Mouse (Mus musculus): ENCODE data around the gene Stra6. TPM values are rescaled to one million over a fixed set of nuclear protein-coding genes. Genes with fewer than 3 reads are reported as not detected.
A peak's percentile ranks its signal among the peaks of the same experiment; 100 is the strongest.

Stra6 gene
- total RNA-seq (2021): 10 to 100 TPM; 11.4 to 13.3 TPM

GRCm38 (mm10) chr9:58063531-58063930 lies at the start of gene Stra6:
TSS of gene Stra6 (plus strand) at chr9:58063788.
- DNase-seq: peak in 1 of 2 experiments; percentile 54

- no peak for DNase-seq
Measured at GRCm38 (mm10) chr9:58014393-58015160, 49.0 kb upstream of the Stra6 start.

GRCm38 (mm10) chr9:58015856-58016255 lies 47.7 kb upstream of the Stra6 start:
- no peak for DNase-seq

GRCm38 (mm10) chr9:58016962-58017361 lies 46.6 kb upstream of the Stra6 start:
- no peak for DNase-seq

- DNase-seq: no peak
Measured at GRCm38 (mm10) chr9:58018385-58018784, 45.2 kb upstream of the Stra6 start.

GRCm38 (mm10) chr9:58025995-58026394 lies 37.6 kb upstream of the Stra6 start:
- no peak for DNase-seq

GRCm38 (mm10) chr9:58027426-58028180 lies 36.0 kb upstream of the Stra6 start:
- no peak for DNase-seq

GRCm38 (mm10) chr9:58028841-58029240 lies 34.7 kb upstream of the Stra6 start:
- DNase-seq: no peak

GRCm38 (mm10) chr9:58029635-58030034 lies 34.0 kb upstream of the Stra6 start:
- DNase-seq: no peak

- no peak for DNase-seq
Measured at GRCm38 (mm10) chr9:58031895-58032294, 31.7 kb upstream of the Stra6 start.

- DNase-seq: peak; percentile 59 to 60
Measured at GRCm38 (mm10) chr9:58035519-58035918, 28.1 kb upstream of the Stra6 start.

- peak in 1 of 2 experiments; percentile 15 for DNase-seq
Measured at GRCm38 (mm10) chr9:58035951-58036698, 27.5 kb upstream of the Stra6 start.

GRCm38 (mm10) chr9:58036961-58037360 lies 26.6 kb upstream of the Stra6 start:
- DNase-seq: no peak

- DNase-seq: peak; percentile 70 to 73
Measured at GRCm38 (mm10) chr9:58038500-58039168, 25.0 kb upstream of the Stra6 start.

GRCm38 (mm10) chr9:58040977-58041376 lies 22.6 kb upstream of the Stra6 start:
- no peak for DNase-seq

- no peak for DNase-seq
Measured at GRCm38 (mm10) chr9:58042391-58042790, 21.2 kb upstream of the Stra6 start.

GRCm38 (mm10) chr9:58043496-58044017 lies 20.0 kb upstream of the Stra6 start:
- DNase-seq: no peak

- DNase-seq: no peak
Measured at GRCm38 (mm10) chr9:58044828-58045227, 18.8 kb upstream of the Stra6 start.

- DNase-seq: no peak
Measured at GRCm38 (mm10) chr9:58045646-58046045, 17.9 kb upstream of the Stra6 start.

GRCm38 (mm10) chr9:58047061-58047460 lies 16.5 kb upstream of the Stra6 start:
- DNase-seq: no peak

- DNase-seq: no peak
Measured at GRCm38 (mm10) chr9:58048621-58049020, 15.0 kb upstream of the Stra6 start.

GRCm38 (mm10) chr9:58049186-58049585 lies 14.4 kb upstream of the Stra6 start:
- DNase-seq: no peak

Data from layer of hippocampus, postnatal 36 days (tissue).